Mouse (Mus musculus) B cell, adult (primary cell): ENCODE measurements around the gene Kif22. TPM values are rescaled to one million over a fixed set of nuclear protein-coding genes. Genes with fewer than 3 reads are reported as not detected.

Source experiments
- total RNA-seq: library from RNA; stranded (reverse); gene quantifications from 4 replicates; pipeline ENCODE4 v1.2.4, GENCODE M21; 2023; ENCODE audit not compliant: inconsistent age

Gene Kif22
- 2.8 to 4.5 TPM (median 3.0 TPM) in 4 replicates for total RNA-seq

DNA sequence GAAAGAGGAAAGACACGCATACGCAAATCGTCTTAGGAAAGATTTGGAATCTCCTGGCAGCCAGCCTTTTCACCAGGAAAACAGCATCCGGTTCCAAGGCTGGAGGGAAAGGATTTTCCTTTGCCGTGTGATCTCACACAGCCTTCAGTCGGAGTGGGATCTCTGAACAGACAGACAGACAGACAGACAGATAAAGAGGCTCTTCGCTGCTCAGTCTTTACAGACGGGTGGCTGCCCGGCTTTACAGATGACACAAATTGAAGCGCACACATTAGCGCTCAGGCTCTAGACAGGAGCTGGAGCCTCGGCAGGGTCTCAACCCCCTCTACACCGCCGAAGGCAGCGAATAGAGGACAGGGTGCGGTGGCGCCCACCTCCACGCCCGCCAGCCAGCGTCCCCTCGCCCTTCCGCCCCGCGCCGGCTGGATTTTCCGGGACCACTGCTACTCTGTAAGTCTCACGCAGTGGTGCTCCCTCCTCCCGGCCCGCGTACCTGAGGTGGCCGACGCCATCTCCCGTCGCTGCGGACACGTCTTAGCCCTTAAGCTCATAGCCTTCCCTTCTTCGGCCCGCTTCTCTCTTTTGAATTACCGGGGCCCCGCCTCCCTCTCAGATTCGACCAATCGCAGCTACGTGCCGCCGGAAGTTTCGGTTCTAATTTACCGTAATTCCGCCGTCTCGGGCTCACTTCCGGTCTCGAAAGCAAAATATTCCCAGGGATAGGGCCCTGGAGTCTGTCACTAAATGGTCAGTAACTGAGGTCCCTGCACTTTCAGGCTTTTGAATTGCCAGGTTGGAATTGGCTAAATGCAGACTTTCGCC lies at the start of gene Kif22:
Gene Kif22, minus strand, starts transcription at position 621 of the 822 bp plus-strand sequence.

GRCm38 (mm10) chr7:127091114-127091896 lies 49.0 kb upstream of the Kif22 start, which contains the start of gene AI467606:
AI467606 (plus strand) TSS chr7:127091359.

GRCm38 (mm10) chr7:127087278-127088010 lies 45.2 kb upstream of the Kif22 start, which contains the start of gene Zg16:
Zg16 (minus strand) TSS chr7:127087328.

GRCm38 (mm10) chr7:127026984-127027726 lies 15.1 kb downstream of the Kif22 start, which contains the start of gene Maz:
Maz (minus strand) TSS chr7:127027037.

DNA sequence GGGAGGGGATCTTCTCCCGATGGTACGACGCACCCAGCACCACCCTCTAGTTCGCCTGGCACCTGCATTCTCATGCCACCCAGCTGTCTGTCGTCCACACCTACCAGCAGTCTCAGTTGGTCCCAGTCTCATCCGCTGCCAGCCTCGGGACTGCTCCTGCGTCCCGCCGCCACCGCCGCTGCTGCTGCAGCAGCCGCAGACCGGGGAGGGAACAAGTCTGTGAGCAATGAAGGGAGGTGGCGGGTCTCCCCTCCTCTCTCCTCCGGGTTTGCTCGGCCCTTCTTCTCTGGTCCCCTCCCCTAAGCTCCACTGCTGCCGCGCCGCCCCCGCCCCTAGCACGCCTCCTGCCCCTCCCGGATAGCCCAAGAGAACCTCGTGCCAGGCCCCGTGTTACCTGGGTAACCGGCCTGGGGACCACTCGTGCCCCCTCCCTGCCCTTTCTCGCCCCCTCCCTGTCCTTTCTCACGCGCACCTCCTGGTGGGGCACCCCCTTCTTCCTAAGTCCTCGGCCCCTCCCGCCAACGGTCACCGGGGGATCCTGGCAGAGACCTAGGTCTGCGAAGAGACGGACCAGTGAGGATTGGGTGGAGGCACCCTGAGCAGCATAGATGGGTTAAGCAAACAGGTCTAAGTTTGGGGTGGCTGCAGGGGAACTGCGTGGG lies 21.2 kb downstream of the Kif22 start, which contains the start of the genes Gm42742 and Prrt2:
Gene Gm42742, minus strand, starts transcription at position 197 of the 662 bp plus-strand sequence.
Gene Prrt2, minus strand, starts transcription at position 311 of the 662 bp plus-strand sequence.

DNA sequence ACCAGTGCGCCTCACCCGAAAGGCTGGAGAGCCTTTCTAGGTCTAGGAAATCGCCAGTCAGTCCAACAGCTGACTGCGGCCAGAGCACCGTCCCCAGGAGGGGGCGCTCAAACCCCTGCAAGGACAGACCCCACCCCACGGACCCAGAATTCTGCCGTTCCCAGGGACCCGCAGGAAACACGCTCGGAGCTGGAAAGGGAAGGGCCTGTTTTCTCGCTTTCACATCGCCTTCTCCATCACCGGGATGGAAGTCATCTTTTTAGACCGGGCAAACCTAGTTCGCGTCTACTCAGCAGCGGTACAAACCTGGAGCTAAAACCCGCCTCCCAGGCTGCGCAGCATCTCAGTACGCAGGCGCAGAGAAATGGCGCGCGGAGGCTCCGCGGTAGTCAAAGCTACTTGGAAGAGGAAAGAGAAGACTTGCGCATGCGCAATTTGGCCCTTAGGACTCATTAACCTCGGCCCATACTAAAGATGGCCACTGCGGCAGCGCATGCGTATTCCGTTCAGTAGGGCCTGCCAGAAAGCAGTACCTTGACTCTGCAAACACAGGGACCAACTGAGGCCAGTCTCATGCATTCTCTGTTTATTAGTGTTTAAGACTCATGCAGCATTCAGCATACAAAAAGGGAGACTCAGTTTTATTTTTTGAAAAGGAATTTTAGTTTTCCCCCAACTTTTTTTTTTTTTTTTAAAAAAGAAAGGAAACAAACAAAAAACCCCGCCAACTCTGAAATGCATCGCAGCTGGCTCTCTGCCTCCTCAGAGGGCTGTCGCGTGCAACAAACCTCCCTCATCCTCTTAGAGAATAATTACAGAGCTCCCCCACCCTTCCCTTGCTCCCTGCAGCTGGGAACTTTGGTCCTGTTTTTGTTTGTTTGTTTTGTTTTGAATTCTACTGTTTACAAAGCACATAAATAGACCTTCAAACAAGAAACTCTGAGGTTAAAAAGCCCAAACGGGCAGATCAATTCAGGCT lies 25.0 kb downstream of the Kif22 start, which contains the start of gene Pagr1a:
Gene Pagr1a, minus strand, starts transcription at position 382 of the 979 bp plus-strand sequence.

GRCm38 (mm10) chr7:127016481-127016485 lies 26.0 kb downstream of the Kif22 start, which contains the start of gene Pagr1b:
Pagr1b (minus strand) TSS chr7:127016484.

GRCm38 (mm10) chr7:127014320-127014719 lies 28.0 kb downstream of the Kif22 start, which contains the start of gene Mvp:
Mvp (minus strand) TSS chr7:127014621.

Other genes with a start within 250 kb of the Kif22 start
- gene Ppp4c, start 250.0 kb downstream of the Kif22 start, total RNA-seq, result 266 to 298 TPM (median 270 TPM) in 4 replicates
- not detected in 4 replicates for gene Fam57b, start 244.8 kb downstream of the Kif22 start, total RNA-seq
- not detected in 4 replicates for gene 4930451I11Rik, start 210.8 kb downstream of the Kif22 start, total RNA-seq
- not detected in 4 replicates for gene Doc2a, start 195.1 kb downstream of the Kif22 start, total RNA-seq
- gene Hirip3, start 180.5 kb downstream of the Kif22 start, total RNA-seq, result 19.8 to 34.1 TPM (median 25.1 TPM) in 4 replicates
- gene Ino80e, start 180.1 kb downstream of the Kif22 start, total RNA-seq, result 80.6 to 105 TPM (median 95.0 TPM) in 4 replicates
- gene Taok2, start 157.8 kb downstream of the Kif22 start, total RNA-seq, result 86.7 to 99.4 TPM (median 89.7 TPM) in 4 replicates
- 36.7 to 44.6 TPM (median 41.0 TPM) in 4 replicates for gene Tmem219, start 119.6 kb downstream of the Kif22 start, total RNA-seq
- 34.7 to 41.2 TPM (median 38.6 TPM) in 4 replicates for gene Kctd13, start 113.6 kb downstream of the Kif22 start, total RNA-seq
- not detected in 4 replicates for gene Asphd1, start 92.9 kb downstream of the Kif22 start, total RNA-seq
- gene Sez6l2, start 91.9 kb downstream of the Kif22 start, total RNA-seq, result 4.5 to 6.9 TPM (median 5.5 TPM) in 4 replicates
- gene Cdipt, start 66.6 kb downstream of the Kif22 start, total RNA-seq, result 66.9 to 70.5 TPM (median 68.4 TPM) in 4 replicates
- 0.54 to 1.4 TPM (median 1.3 TPM) in 4 replicates for gene Cdiptos, start 66.4 kb downstream of the Kif22 start, total RNA-seq
- gene Mvp, start 27.9 kb downstream of the Kif22 start, total RNA-seq, result 41.1 to 44.2 TPM (median 42.9 TPM) in 4 replicates
- 6.5 to 7.8 TPM (median 6.7 TPM) in 3 of 4 replicates, not detected in the other for gene Pagr1b, start 26.0 kb downstream of the Kif22 start, total RNA-seq
- 3.8 to 30.1 TPM (median 20.5 TPM) in 3 of 4 replicates, not detected in the other for gene Pagr1a, start 25.1 kb downstream of the Kif22 start, total RNA-seq
- gene Gm42742, start 21.4 kb downstream of the Kif22 start, total RNA-seq, result 26.9 to 42.2 TPM (median 37.4 TPM) in 4 replicates
- gene Prrt2, start 21.3 kb downstream of the Kif22 start, total RNA-seq, result 1.2 to 1.6 TPM (median 1.4 TPM) in 4 replicates
- 211 to 222 TPM (median 215 TPM) in 4 replicates for gene Maz, start 15.4 kb downstream of the Kif22 start, total RNA-seq
- 2.3 to 4.0 TPM (median 2.6 TPM) in 3 of 4 replicates, not detected in the other for gene Zg16, start 44.9 kb upstream of the Kif22 start, total RNA-seq
- 46.0 to 63.9 TPM (median 57.5 TPM) in 4 replicates for gene AI467606, start 48.9 kb upstream of the Kif22 start, total RNA-seq
- gene Qprt, start 79.8 kb upstream of the Kif22 start, total RNA-seq, result 0.42 to 1.1 TPM (median 0.59 TPM) in 4 replicates
- gene Spn, start 95.4 kb upstream of the Kif22 start, total RNA-seq, result 6.5 to 8.8 TPM (median 7.3 TPM) in 4 replicates
- gene Cd2bp2, start 153.6 kb upstream of the Kif22 start, total RNA-seq, result 76.0 to 79.5 TPM (median 77.9 TPM) in 4 replicates
- gene Tbc1d10b, start 166.0 kb upstream of the Kif22 start, total RNA-seq, result 54.5 to 63.3 TPM (median 58.6 TPM) in 4 replicates
- gene Mylpf, start 166.4 kb upstream of the Kif22 start, total RNA-seq, result 5.3 to 13.4 TPM (median 8.4 TPM) in 4 replicates
- gene Zfp553, start 190.6 kb upstream of the Kif22 start, total RNA-seq, result 9.1 to 13.5 TPM (median 10.3 TPM) in 4 replicates
- 393 to 439 TPM (median 415 TPM) in 4 replicates for gene Sept1, start 190.7 kb upstream of the Kif22 start, total RNA-seq
- 14.8 to 24.2 TPM (median 17.5 TPM) in 4 replicates for gene Zfp771, start 201.8 kb upstream of the Kif22 start, total RNA-seq
- 13.9 to 18.3 TPM (median 14.3 TPM) in 4 replicates for gene Dctpp1, start 218.2 kb upstream of the Kif22 start, total RNA-seq
- gene Sephs2, start 231.6 kb upstream of the Kif22 start, total RNA-seq, result 28.1 to 30.4 TPM (median 28.4 TPM) in 4 replicates